Mouse (Mus musculus) liver, embryonic 11.5 days (tissue): ENCODE data around the gene Olfr470. TPM values are rescaled to one million over a fixed set of nuclear protein-coding genes. Genes with fewer than 3 reads are reported as not detected.

Source experiments
- polyA plus RNA-seq: library from polyadenylated mRNA; unstranded; fragments of >200 nt; fragmentation: Nextera tagmentation; extraction: Ambion mirVana; gene quantifications from 2 replicates; pipeline ENCODE4 v1.2.1, GENCODE M21; 2014

Olfr470 gene
- polyA plus RNA-seq, 1 experiment from 2014 or later = not detected

Other genes with a start within 250 kb of the Olfr470 start
- 0.19 TPM in 1 of 2 replicates, not detected in the other for gene 5330417H12Rik, start 222.3 kb downstream of the Olfr470 start, polyA plus RNA-seq
- gene Cyb5r2, start 89.5 kb downstream of the Olfr470 start, polyA plus RNA-seq = 0.25 TPM in 1 of 2 replicates, not detected in the other
- gene Ovch2, start 46.3 kb downstream of the Olfr470 start, polyA plus RNA-seq = not detected in 2 replicates
- not detected in 2 replicates for gene Olfr467, start 35.2 kb downstream of the Olfr470 start, polyA plus RNA-seq
- gene Olfr469, start 21.9 kb downstream of the Olfr470 start, polyA plus RNA-seq = not detected in 2 replicates
- gene Olfr472, start 50.4 kb upstream of the Olfr470 start, polyA plus RNA-seq = not detected in 2 replicates
- gene Olfr473, start 83.0 kb upstream of the Olfr470 start, polyA plus RNA-seq = not detected in 2 replicates
- gene Olfr474, start 107.2 kb upstream of the Olfr470 start, polyA plus RNA-seq = not detected in 2 replicates
- not detected in 2 replicates for gene Olfr476, start 117.3 kb upstream of the Olfr470 start, polyA plus RNA-seq
- gene Olfr477, start 139.2 kb upstream of the Olfr470 start, polyA plus RNA-seq = not detected in 2 replicates
- not detected in 2 replicates for gene Olfr478, start 186.5 kb upstream of the Olfr470 start, polyA plus RNA-seq
- gene Olfr479, start 203.2 kb upstream of the Olfr470 start, polyA plus RNA-seq = not detected in 2 replicates
- not detected in 2 replicates for gene Olfr480, start 219.9 kb upstream of the Olfr470 start, polyA plus RNA-seq
- gene Olfr481, start 232.4 kb upstream of the Olfr470 start, polyA plus RNA-seq = not detected in 2 replicates